In the genomic region with DNA sequence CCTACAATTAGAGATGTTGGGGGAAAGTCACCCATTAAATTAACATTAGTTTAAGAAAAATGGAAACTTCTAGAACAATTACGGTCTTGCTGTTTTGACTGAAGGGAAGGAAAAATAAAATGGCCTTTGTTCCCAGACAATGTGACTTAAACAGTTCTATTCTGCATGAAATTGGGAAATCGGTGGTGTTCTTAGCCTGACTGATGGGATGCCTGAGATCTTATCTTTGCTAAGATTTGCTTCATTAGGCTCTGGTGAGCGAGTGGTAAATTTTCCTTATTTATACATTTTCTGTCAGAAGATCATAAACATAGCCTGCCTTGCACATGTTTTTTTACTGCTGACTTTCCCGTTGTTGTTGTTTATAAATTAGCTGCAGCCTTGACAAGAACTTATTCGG, we compare ENCODE assay signal across 21 mouse cellular contexts.
DNase-seq lines count a peak whose midpoint lies in the region; ATAC-seq and TF ChIP-seq lines count a peak whose summit lies in the region.
"Had no signal": no experiment of that assay in that cellular context is flagged by ENCODE, and none has a peak within 500 bp of the region (broad histone marks: within the 10 kb centered on the region; RNA-seq: fewer than 3 reads in every experiment).

No protein-coding gene starts in this region.

- H3K27me3 ChIP-seq in embryonic facial prominence, embryonic 13.5 days: no peaks in the 10 kb centered on the region
- no peaks in the 10 kb centered on the region for H3K27me3 ChIP-seq in embryonic facial prominence, embryonic 10.5 days (replicated peaks; ENCODE audit: low read depth, poor library complexity, severe bottlenecking)
- H3K27me3 ChIP-seq in hindbrain, embryonic 13.5 days: no peaks in the 10 kb centered on the region
- no peaks in the 10 kb centered on the region for H3K27me3 ChIP-seq in hindbrain, embryonic 10.5 days (ENCODE audit: insufficient read depth, poor library complexity, severe bottlenecking)
- H3K27me3 ChIP-seq in lung, embryonic 14.5 days (ENCODE audit: insufficient read depth, low read length): no peaks in the 10 kb centered on the region
- no peaks in the 10 kb centered on the region for H3K27me3 ChIP-seq in neural tube, embryonic 14.5 days (ENCODE audit: control insufficient read depth, insufficient read depth, low read length)
- H3K27me3 ChIP-seq: embryonic facial prominence, embryonic 12.5 days; limb, embryonic 15.5 days; neural tube, embryonic 12.5 days had no signal

- no peak overlapping the region for H3K9ac ChIP-seq in embryonic facial prominence, embryonic 13.5 days
- no peak overlapping the region for H3K9ac ChIP-seq in hindbrain, embryonic 13.5 days
- no peak overlapping the region for H3K9ac ChIP-seq in lung, embryonic 14.5 days
- no peak overlapping the region for H3K9ac ChIP-seq in neural tube, embryonic 14.5 days (replicated peaks; ENCODE audit: low read depth, low read length)
- H3K9ac ChIP-seq: embryonic facial prominence, embryonic 12.5 days; limb, embryonic 15.5 days; liver, embryonic 14.5 days; neural tube, embryonic 12.5 days had no signal

- ATAC-seq in embryonic facial prominence, embryonic 13.5 days (ENCODE audit: insufficient number of reproducible peaks, insufficient read depth, low FRiP score, low TSS enrichment, low read depth): no peak
- no peak for ATAC-seq in hindbrain, embryonic 13.5 days (ENCODE audit: low FRiP score)
- no peak for ATAC-seq in lung, embryonic 14.5 days (ENCODE audit: insufficient read depth)
- no peak for ATAC-seq in neural tube, embryonic 14.5 days (ENCODE audit: low read depth)
- ATAC-seq: activated CD4-positive, CD25-positive, alpha-beta regulatory T cell, adult 4 months; intestine, postnatal 0 days; lung, postnatal 0 days had no signal

- H3K9me3 ChIP-seq in embryonic facial prominence, embryonic 13.5 days: no peaks in the 10 kb centered on the region
- no peaks in the 10 kb centered on the region for H3K9me3 ChIP-seq in embryonic facial prominence, embryonic 10.5 days
- no peaks in the 10 kb centered on the region for H3K9me3 ChIP-seq in hindbrain, embryonic 13.5 days
- H3K9me3 ChIP-seq in hindbrain, embryonic 10.5 days: no peaks in the 10 kb centered on the region
- no peaks in the 10 kb centered on the region for H3K9me3 ChIP-seq in lung, embryonic 14.5 days (ENCODE audit: low read depth, low read length)
- H3K9me3 ChIP-seq in neural tube, embryonic 14.5 days (ENCODE audit: control insufficient read depth, low read length): no peaks in the 10 kb centered on the region
- H3K9me3 ChIP-seq: embryonic facial prominence, embryonic 12.5 days; limb, embryonic 15.5 days; neural tube, embryonic 12.5 days had no signal

- H3K36me3 ChIP-seq in embryonic facial prominence, embryonic 13.5 days: no peaks in the 10 kb centered on the region
- H3K36me3 ChIP-seq in embryonic facial prominence, embryonic 10.5 days (replicated peaks): no peaks in the 10 kb centered on the region
- H3K36me3 ChIP-seq in hindbrain, embryonic 13.5 days: no peaks in the 10 kb centered on the region
- no peaks in the 10 kb centered on the region for H3K36me3 ChIP-seq in hindbrain, embryonic 10.5 days
- no peaks in the 10 kb centered on the region for H3K36me3 ChIP-seq in lung, embryonic 14.5 days (ENCODE audit: insufficient read depth)
- no peaks in the 10 kb centered on the region for H3K36me3 ChIP-seq in neural tube, embryonic 14.5 days (ENCODE audit: control insufficient read depth, insufficient read depth, low read length)
- H3K36me3 ChIP-seq: embryonic facial prominence, embryonic 12.5 days; limb, embryonic 15.5 days; neural tube, embryonic 12.5 days had no signal

- no peak overlapping the region for H3K4me2 ChIP-seq in embryonic facial prominence, embryonic 13.5 days
- H3K4me2 ChIP-seq in hindbrain, embryonic 13.5 days: no peak overlapping the region
- H3K4me2 ChIP-seq in lung, embryonic 14.5 days: no peak overlapping the region
- H3K4me2 ChIP-seq in neural tube, embryonic 14.5 days (ENCODE audit: low read depth, low read length): no peak overlapping the region
- H3K4me2 ChIP-seq: embryonic facial prominence, embryonic 12.5 days; heart, embryonic 11.5 days; limb, embryonic 15.5 days; neural tube, embryonic 12.5 days had no signal

- 63% methylated on average over 5 of the region's 5 CpGs for WGBS in embryonic facial prominence, embryonic 13.5 days
- WGBS in embryonic facial prominence, embryonic 10.5 days: 80% methylated on average over 5 of the region's 5 CpGs
- 59% methylated on average over 5 of the region's 5 CpGs for WGBS in hindbrain, embryonic 13.5 days
- WGBS in hindbrain, embryonic 10.5 days: 78% methylated on average over 5 of the region's 5 CpGs
- WGBS in lung, embryonic 14.5 days: 45% methylated on average over 5 of the region's 5 CpGs
- 47% methylated on average over 5 of the region's 5 CpGs for WGBS in neural tube, embryonic 14.5 days

- DNase-seq in embryonic facial prominence, embryonic 10.5 days (ENCODE audit: low spot score): no peak
- DNase-seq in hindbrain, embryonic 10.5 days (ENCODE audit: low spot score): no peak
- DNase-seq in lung, embryonic 14.5 days: peak; percentile 39
- no peak for DNase-seq in lung, postnatal 25 days (ENCODE audit: low spot score)
- DNase-seq: adrenal gland, adult 8-10 months; gastrocnemius, postnatal 10 days; kidney, postnatal 36 days; midbrain, embryonic 14.5 days; thymus, adult 18-20 months; thymus, postnatal 36 days had no signal

- H3K4me3 ChIP-seq in embryonic facial prominence, embryonic 13.5 days: no peak overlapping the region
- no peak overlapping the region for H3K4me3 ChIP-seq in embryonic facial prominence, embryonic 10.5 days
- H3K4me3 ChIP-seq in hindbrain, embryonic 13.5 days: no peak overlapping the region
- H3K4me3 ChIP-seq in hindbrain, embryonic 10.5 days: no peak overlapping the region
- H3K4me3 ChIP-seq in lung, embryonic 14.5 days (ENCODE audit: low read depth, low read length): no peak overlapping the region
- no peak overlapping the region for H3K4me3 ChIP-seq in neural tube, embryonic 14.5 days (ENCODE audit: low read depth, low read length)
- H3K4me3 ChIP-seq: embryonic facial prominence, embryonic 12.5 days; limb, embryonic 15.5 days; neural tube, embryonic 12.5 days had no signal

- peak overlapping the region; percentile 55 for H3K27ac ChIP-seq in embryonic facial prominence, embryonic 13.5 days
- no peak overlapping the region for H3K27ac ChIP-seq in embryonic facial prominence, embryonic 10.5 days (replicated peaks)
- H3K27ac ChIP-seq in hindbrain, embryonic 13.5 days: peak overlapping the region; percentile 78
- H3K27ac ChIP-seq in hindbrain, embryonic 10.5 days: no peak overlapping the region
- H3K27ac ChIP-seq in lung, embryonic 14.5 days (ENCODE audit: low read depth): peak overlapping the region; percentile 33; the same call in 1 of the 2 replicates
- peak overlapping the region; percentile 28; the same call in 1 of the 2 replicates for H3K27ac ChIP-seq in neural tube, embryonic 14.5 days (ENCODE audit: low read depth, low read length)
- H3K27ac ChIP-seq: embryonic facial prominence, embryonic 12.5 days; liver, embryonic 14.5 days; neural tube, embryonic 12.5 days had no signal

- no peak for TF ChIP-seq CTCF in lung, embryonic 14.5 days (IDR thresholded peaks at IDR 0.05; ENCODE audit: low read depth)

- peaks cover 5% of the 10 kb centered on the region; the same call in 1 of the 2 replicates for H3K4me1 ChIP-seq in embryonic facial prominence, embryonic 13.5 days
- H3K4me1 ChIP-seq in embryonic facial prominence, embryonic 10.5 days: no peaks in the 10 kb centered on the region
- H3K4me1 ChIP-seq in hindbrain, embryonic 13.5 days (replicated peaks): peaks cover 12% of the 10 kb centered on the region
- H3K4me1 ChIP-seq in hindbrain, embryonic 10.5 days (replicated peaks): no peaks in the 10 kb centered on the region
- H3K4me1 ChIP-seq in lung, embryonic 14.5 days (ENCODE audit: insufficient read depth): no peaks in the 10 kb centered on the region
- peaks cover 13% of the 10 kb centered on the region for H3K4me1 ChIP-seq in neural tube, embryonic 14.5 days (ENCODE audit: control insufficient read depth, insufficient read depth, low read length)
- H3K4me1 ChIP-seq: embryonic facial prominence, embryonic 12.5 days; neural tube, embryonic 12.5 days had no signal

Comparison
In these comparisons a context has a peak if more than half of its experiments do, and no peak if none do; other contexts are left out.
1. H3K27ac ChIP-seq: peak in embryonic facial prominence, embryonic 13.5 days (single experiment), hindbrain, embryonic 13.5 days (single experiment), lung, embryonic 14.5 days (single experiment) and neural tube, embryonic 14.5 days (single experiment); none in embryonic facial prominence, embryonic 10.5 days (single experiment) and hindbrain, embryonic 10.5 days (single experiment).